18 mouse cellular contexts compared by ENCODE assay signal in the genomic region with DNA sequence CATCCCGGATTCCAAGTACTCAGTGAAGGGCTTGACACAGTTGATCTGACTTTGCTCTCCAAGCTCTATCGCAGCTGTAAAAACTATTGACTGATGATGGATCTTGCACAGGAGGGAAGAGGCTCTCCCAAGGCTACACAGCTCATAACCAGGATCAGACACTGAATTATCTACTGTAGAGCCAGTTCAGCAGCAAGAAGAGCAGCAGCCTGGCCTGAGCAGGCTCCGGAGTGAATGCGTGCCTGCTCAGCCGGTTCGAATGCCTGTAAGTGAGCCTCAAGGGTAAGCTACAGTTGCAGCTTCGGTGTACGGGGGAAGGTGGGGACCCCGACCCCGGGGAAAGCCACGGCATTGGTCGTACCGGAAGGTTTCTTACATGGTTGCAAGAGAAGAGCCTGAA.
DNase-seq lines count a peak whose midpoint lies in the region; TF ChIP-seq lines count a peak whose summit lies in the region.
"Had no signal": no experiment of that assay in that cellular context is flagged by ENCODE, and none has a peak within 500 bp of the region (broad histone marks: within the 10 kb centered on the region; RNA-seq: fewer than 3 reads in every experiment).

No protein-coding gene starts in this region.

- H3K4me3 ChIP-seq in gastrocnemius, adult 2 months: no peak overlapping the region
- H3K4me3 ChIP-seq in layer of hippocampus, adult 2 months: no peak overlapping the region
- H3K4me3 ChIP-seq: embryonic facial prominence, embryonic 12.5 days; embryonic facial prominence, embryonic 15.5 days; forebrain, embryonic 13.5 days had no signal

- intact Hi-C loops in gastrocnemius, adult 2 months (cut with DNase I): loop anchor here (5.0 to 10.0 kb wide), 3 partner anchors 62 to 107 kb away; no protein-coding TSS in a partner anchor

- DNase-seq in adrenal gland, adult 8-10 months: peak; percentile 42
- no peak for DNase-seq in adrenal gland, postnatal 10 days
- no peak for DNase-seq in gastrocnemius, adult 2 months
- DNase-seq in gastrocnemius, postnatal 4 days (ENCODE audit: low spot score in 2 of 2): no peak
- DNase-seq in layer of hippocampus, adult 2 months (ENCODE audit: low spot score in 2 of 2): no peak
- DNase-seq in layer of hippocampus, postnatal 10 days (ENCODE audit: low spot score in 2 of 2): no peak
- DNase-seq in yolk sac, embryonic 10.5 days (ENCODE audit: low spot score): no peak
- DNase-seq: cerebellum, adult 18-20 months; cerebellum, adult 9-10 months; cerebellum, postnatal 14 days; gastrocnemius, postnatal 14 days; kidney, adult 18-20 months; kidney, adult 9 months had no signal

- no peak for TF ChIP-seq CTCF in gastrocnemius, adult 2 months (IDR thresholded peaks at IDR 0.05)
- no peak for TF ChIP-seq CTCF in layer of hippocampus, adult 2 months (conservative IDR thresholded peaks at IDR 0.05)

- peak overlapping the region; percentile 24; the same call in 1 of the 2 replicates for H3K27ac ChIP-seq in gastrocnemius, adult 2 months
- H3K27ac ChIP-seq in layer of hippocampus, adult 2 months: peak overlapping the region; percentile 28; the same call in 1 of the 2 replicates
- H3K27ac ChIP-seq: embryonic facial prominence, embryonic 12.5 days; embryonic facial prominence, embryonic 15.5 days; forebrain, embryonic 13.5 days; hindbrain, embryonic 14.5 days; hindbrain, postnatal 0 days had no signal
